Mouse (Mus musculus): Measurements from ENCODE around the gene Slc25a47. TPM values are rescaled to one million over a fixed set of nuclear protein-coding genes. Genes with fewer than 3 reads are reported as not detected.

Gene Slc25a47
- polyA plus RNA-seq, 2 experiments: 13.9 to 24.2 TPM

DNA sequence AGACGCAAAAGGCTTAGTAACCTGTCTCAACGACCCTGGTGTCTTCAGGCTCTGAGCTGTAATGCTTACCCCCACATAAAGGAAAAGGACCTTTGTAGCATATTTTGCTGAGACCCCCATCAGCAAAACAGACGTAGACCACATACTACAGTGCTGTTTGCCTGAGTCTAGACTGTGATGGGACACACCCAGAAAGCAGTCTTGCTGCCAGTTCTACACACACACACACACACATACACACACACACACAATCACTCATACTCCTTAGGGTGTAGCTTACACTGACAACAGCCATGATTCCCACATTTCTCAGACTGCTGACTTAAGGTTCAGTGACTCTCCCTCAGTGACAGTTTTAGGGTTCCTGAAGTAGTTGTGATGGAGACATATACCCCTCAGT is 45.3 kb downstream of the Slc25a47 start:
- no peak for TF ChIP-seq POLR2A (IDR thresholded peaks at IDR 0.05; ENCODE audit: borderline replicate concordance, extremely low read depth, insufficient read depth, insufficient read length)
- Histone ChIP-seq H3K27me3 (ENCODE audit: control insufficient read depth, insufficient read depth, low read length) (no peaks in the 10 kb centered on the region), H3K9me3 (ENCODE audit: control insufficient read depth, low read length) (no peaks in the 10 kb centered on the region), H3K4me2 (replicated peaks; ENCODE audit: low read depth, low read length, severe bottlenecking) (no peak overlapping the region), H3K27ac (replicated peaks; ENCODE audit: low read depth, low read length) (no peak overlapping the region), H3K4me3 (replicated peaks; ENCODE audit: low read length) (no peak overlapping the region), H3K9ac (ENCODE audit: low read depth, low read length, severe bottlenecking) (no peak overlapping the region), H3K4me1 (ENCODE audit: control insufficient read depth, insufficient read depth, low read length) (no peaks in the 10 kb centered on the region), H3K36me3 (ENCODE audit: control insufficient read depth, insufficient read depth, low read length) (peaks cover 59% of the 10 kb centered on the region)
- 90% methylated on average over 3 of the region's 3 CpGs for WGBS
- ATAC-seq (ENCODE audit: low FRiP score, low read depth) (no peak), DNase-seq (ENCODE audit: low spot score) (no peak)

DNA sequence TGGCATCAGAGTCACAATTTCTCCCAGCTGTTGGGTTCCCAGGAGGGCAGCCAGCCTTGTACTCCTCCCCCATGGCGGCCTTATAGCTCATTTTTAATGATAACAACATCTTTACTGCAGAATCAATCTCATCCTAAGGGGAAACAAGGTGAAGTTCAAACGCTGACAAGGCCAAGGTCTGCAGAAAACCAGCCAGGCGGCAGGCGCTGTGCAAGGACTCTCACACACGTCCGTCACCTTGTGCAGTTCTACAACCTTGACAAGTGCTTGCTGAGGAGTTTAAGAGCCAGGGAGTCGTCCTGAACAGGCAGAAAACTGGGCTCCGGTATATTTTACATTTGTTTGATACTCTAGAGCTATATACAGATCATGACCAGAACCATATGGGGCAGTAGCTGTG is 46.9 kb downstream of the Slc25a47 start:
- Histone ChIP-seq H3K9ac (ENCODE audit: low read depth, low read length, severe bottlenecking) (no peak overlapping the region), H3K4me3 (replicated peaks; ENCODE audit: low read length) (no peak overlapping the region), H3K27me3 (ENCODE audit: control insufficient read depth, insufficient read depth, low read length) (no peaks in the 10 kb centered on the region), H3K9me3 (ENCODE audit: control insufficient read depth, low read length) (no peaks in the 10 kb centered on the region), H3K27ac (replicated peaks; ENCODE audit: low read depth, low read length) (no peak overlapping the region), H3K36me3 (ENCODE audit: control insufficient read depth, insufficient read depth, low read length) (peaks cover 66% of the 10 kb centered on the region), H3K4me1 (ENCODE audit: control insufficient read depth, insufficient read depth, low read length) (no peaks in the 10 kb centered on the region), H3K4me2 (replicated peaks; ENCODE audit: low read depth, low read length, severe bottlenecking) (no peak overlapping the region)
- DNase-seq (ENCODE audit: low spot score): no peak
- TF ChIP-seq POLR2A (IDR thresholded peaks at IDR 0.05; ENCODE audit: borderline replicate concordance, extremely low read depth, insufficient read depth, insufficient read length): no peak
- no peak for ATAC-seq (ENCODE audit: low FRiP score, low read depth)
- 88% methylated on average over 8 of the region's 8 CpGs for WGBS

DNA sequence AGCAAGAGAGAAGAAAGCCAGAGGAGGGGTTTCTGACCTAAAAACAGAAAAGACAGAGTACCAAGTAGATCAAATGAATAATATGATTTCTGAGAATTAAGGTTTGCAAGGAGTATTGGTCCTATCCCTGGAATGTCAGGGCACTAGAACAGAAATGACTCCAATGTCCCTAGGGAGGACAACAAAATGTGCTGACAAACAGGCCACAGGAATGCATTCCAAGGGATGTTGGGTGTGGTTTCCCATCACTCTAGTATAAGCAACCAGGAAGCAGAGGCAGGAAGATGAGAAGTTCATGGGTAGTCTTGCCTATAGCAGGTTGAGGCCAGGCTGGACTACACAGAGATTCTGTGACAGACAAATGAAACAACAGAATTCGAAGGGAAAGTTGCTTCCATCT is 50.1 kb downstream of the Slc25a47 start:
- DNase-seq (ENCODE audit: low spot score): no peak
- peaks cover 69% of the 10 kb centered on the region for H3K36me3 ChIP-seq (ENCODE audit: control insufficient read depth, insufficient read depth, low read length)
- no peak overlapping the region for H3K4me2 ChIP-seq (replicated peaks; ENCODE audit: low read depth, low read length, severe bottlenecking)
- no peak overlapping the region for H3K27ac ChIP-seq (replicated peaks; ENCODE audit: low read depth, low read length)
- WGBS: 100% methylated on average over 1 of the region's 1 CpGs
- H3K27me3 ChIP-seq (ENCODE audit: control insufficient read depth, insufficient read depth, low read length): no peaks in the 10 kb centered on the region
- H3K4me3 ChIP-seq (replicated peaks; ENCODE audit: low read length): no peak overlapping the region
- H3K9ac ChIP-seq (ENCODE audit: low read depth, low read length, severe bottlenecking): no peak overlapping the region
- H3K4me1 ChIP-seq (ENCODE audit: control insufficient read depth, insufficient read depth, low read length): no peaks in the 10 kb centered on the region
- no peak for TF ChIP-seq POLR2A (IDR thresholded peaks at IDR 0.05; ENCODE audit: borderline replicate concordance, extremely low read depth, insufficient read depth, insufficient read length)
- H3K9me3 ChIP-seq (ENCODE audit: control insufficient read depth, low read length): no peaks in the 10 kb centered on the region
- no peak for ATAC-seq (ENCODE audit: low FRiP score, low read depth)

DNA sequence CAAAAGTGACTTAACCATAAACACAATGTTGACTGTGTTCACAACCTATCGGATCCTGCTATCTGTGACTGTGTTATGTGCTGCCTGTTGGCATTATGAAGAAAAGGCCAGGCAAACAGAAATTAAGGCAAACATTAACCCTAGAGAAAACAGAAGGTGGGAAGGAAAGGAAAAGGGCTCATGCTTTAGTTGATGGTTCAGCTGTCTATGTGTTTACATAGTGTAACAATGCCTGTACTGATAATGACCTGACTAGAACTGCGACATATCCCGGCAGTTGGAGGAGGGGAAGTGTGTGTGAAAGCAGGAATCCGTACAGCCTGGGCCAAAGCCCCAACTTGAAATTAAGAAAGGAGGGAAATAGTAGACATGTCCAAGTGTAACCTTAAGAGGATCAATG is 51.2 kb downstream of the Slc25a47 start:
- DNase-seq (ENCODE audit: low spot score) (no peak), ATAC-seq (ENCODE audit: low FRiP score, low read depth) (no peak)
- H3K4me2 ChIP-seq (replicated peaks; ENCODE audit: low read depth, low read length, severe bottlenecking): no peak overlapping the region
- H3K4me3 ChIP-seq (replicated peaks; ENCODE audit: low read length): no peak overlapping the region
- 89% methylated on average over 4 of the region's 4 CpGs for WGBS
- no peak for TF ChIP-seq POLR2A (IDR thresholded peaks at IDR 0.05; ENCODE audit: borderline replicate concordance, extremely low read depth, insufficient read depth, insufficient read length)
- H3K9me3 ChIP-seq (ENCODE audit: control insufficient read depth, low read length): no peaks in the 10 kb centered on the region
- no peak overlapping the region for H3K27ac ChIP-seq (replicated peaks; ENCODE audit: low read depth, low read length)
- H3K4me1 ChIP-seq (ENCODE audit: control insufficient read depth, insufficient read depth, low read length): no peaks in the 10 kb centered on the region
- peaks cover 65% of the 10 kb centered on the region for H3K36me3 ChIP-seq (ENCODE audit: control insufficient read depth, insufficient read depth, low read length)
- no peaks in the 10 kb centered on the region for H3K27me3 ChIP-seq (ENCODE audit: control insufficient read depth, insufficient read depth, low read length)
- H3K9ac ChIP-seq (ENCODE audit: low read depth, low read length, severe bottlenecking): no peak overlapping the region

DNA sequence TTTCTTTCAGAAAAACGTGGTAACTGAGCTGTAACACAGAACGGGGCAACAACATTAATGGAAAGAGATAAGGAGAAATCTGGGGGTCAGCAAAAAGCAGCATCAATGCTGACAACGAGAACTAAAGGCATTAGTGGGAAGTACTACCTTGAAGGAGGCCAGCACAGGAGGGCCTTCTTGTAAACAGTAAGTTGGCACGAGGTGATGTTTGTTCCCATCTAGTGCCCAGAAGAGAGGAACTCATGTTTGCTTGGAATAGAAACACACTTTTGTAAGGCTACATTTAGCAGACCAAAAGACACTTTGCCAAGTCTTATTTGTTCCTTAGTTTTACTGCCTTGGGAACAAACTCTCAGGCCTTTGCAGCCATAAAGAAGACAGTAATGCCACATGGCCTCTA is 52.8 kb downstream of the Slc25a47 start:
- Histone ChIP-seq H3K4me1 (ENCODE audit: control insufficient read depth, insufficient read depth, low read length) (peaks cover 7% of the 10 kb centered on the region), H3K4me2 (replicated peaks; ENCODE audit: low read depth, low read length, severe bottlenecking) (no peak overlapping the region), H3K36me3 (ENCODE audit: control insufficient read depth, insufficient read depth, low read length) (peaks cover 51% of the 10 kb centered on the region), H3K9me3 (ENCODE audit: control insufficient read depth, low read length) (no peaks in the 10 kb centered on the region), H3K27me3 (ENCODE audit: control insufficient read depth, insufficient read depth, low read length) (no peaks in the 10 kb centered on the region), H3K4me3 (replicated peaks; ENCODE audit: low read length) (no peak overlapping the region), H3K27ac (replicated peaks; ENCODE audit: low read depth, low read length) (no peak overlapping the region), H3K9ac (ENCODE audit: low read depth, low read length, severe bottlenecking) (no peak overlapping the region)
- DNase-seq (ENCODE audit: low spot score) (no peak), ATAC-seq (ENCODE audit: low FRiP score, low read depth) (no peak)
- WGBS: 82% methylated on average over 4 of the region's 4 CpGs
- TF ChIP-seq POLR2A (IDR thresholded peaks at IDR 0.05; ENCODE audit: borderline replicate concordance, extremely low read depth, insufficient read depth, insufficient read length): no peak
